Mouse (Mus musculus): ENCODE results near the gene Scrg1. TPM values are rescaled to one million over a fixed set of nuclear protein-coding genes. Genes with fewer than 3 reads are reported as not detected.
A peak's percentile ranks its signal among the peaks of the same experiment; 100 is the strongest.
"Not testable (repeated sequence)": the region's sequence is repeated elsewhere in the genome, so short reads cannot be mapped to it uniquely, and the experiment has no call there.

The Scrg1 gene
- polyA plus RNA-seq, 1 experiment from 2014 or later, result 0.21 TPM

DNA sequence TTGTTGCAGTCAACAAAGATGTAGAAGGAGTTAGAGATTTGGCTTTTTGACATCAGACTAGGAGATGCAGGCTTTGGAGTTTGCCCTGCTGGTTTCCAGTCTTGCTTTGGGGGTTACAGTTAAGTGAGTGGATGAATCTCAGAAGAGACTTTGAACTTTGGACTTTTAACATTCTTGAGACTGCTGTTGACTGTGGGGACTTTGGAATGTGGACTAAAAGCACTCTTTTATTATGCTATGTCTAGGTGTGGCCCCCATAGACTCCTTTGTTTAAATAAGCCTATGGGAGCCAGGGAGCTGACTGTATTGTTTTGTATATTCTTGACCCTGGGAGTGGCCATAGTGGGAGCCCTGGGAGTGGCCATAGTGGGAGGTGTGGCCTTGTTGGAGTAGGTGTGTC, 34.2 kb downstream of the Scrg1 start:
- Histone ChIP-seq H3K27me3 (replicated peaks) (no peaks in the 10 kb centered on the region), H3K4me1 (replicated peaks) (0 out of 2 replicates have a peak, but pooled peaks cover 3% of the 10 kb centered on the region), H3K4me3 (replicated peaks) (no peak overlapping the region), H3K27ac (no peak overlapping the region), H3K9me3 (no peaks in the 10 kb centered on the region), H3K36me3 (no peaks in the 10 kb centered on the region), H3K4me2 (replicated peaks) (no peak overlapping the region), H3K9ac (no peak overlapping the region)
- peak; percentile 44 for ATAC-seq

DNA sequence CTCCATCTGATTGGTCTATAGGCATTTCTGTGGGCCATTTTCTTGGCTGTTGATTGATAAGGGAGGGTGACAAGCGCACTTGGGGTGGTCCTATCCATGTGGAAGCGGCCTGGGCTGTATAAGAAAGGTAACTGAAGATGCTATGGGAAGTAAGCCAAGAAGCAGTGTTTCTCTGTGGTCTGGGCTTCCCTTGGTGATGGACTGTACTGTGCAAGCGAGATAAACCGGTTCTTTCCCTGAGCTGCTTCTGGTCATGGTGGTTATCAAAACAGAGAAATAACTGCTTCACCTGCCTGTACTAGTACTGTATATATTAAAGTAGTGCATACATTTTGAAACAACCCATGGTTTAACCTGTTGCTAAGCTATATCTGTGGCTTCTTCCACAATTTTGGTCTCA, 36.1 kb downstream of the Scrg1 start:
- H3K27me3 ChIP-seq (replicated peaks), result no peaks in the 10 kb centered on the region
- no peak overlapping the region for H3K4me3 ChIP-seq (replicated peaks)
- H3K4me1 ChIP-seq (replicated peaks), result 0 out of 2 replicates have a peak, but pooled peaks cover 3% of the 10 kb centered on the region
- H3K4me2 ChIP-seq (replicated peaks), result no peak overlapping the region
- no peaks in the 10 kb centered on the region for H3K36me3 ChIP-seq
- H3K9me3 ChIP-seq, result no peaks in the 10 kb centered on the region
- no peak for ATAC-seq
- WGBS, result 94% methylated on average over 4 of the region's 4 CpGs
- no peak overlapping the region for H3K27ac ChIP-seq
- H3K9ac ChIP-seq, result no peak overlapping the region

DNA sequence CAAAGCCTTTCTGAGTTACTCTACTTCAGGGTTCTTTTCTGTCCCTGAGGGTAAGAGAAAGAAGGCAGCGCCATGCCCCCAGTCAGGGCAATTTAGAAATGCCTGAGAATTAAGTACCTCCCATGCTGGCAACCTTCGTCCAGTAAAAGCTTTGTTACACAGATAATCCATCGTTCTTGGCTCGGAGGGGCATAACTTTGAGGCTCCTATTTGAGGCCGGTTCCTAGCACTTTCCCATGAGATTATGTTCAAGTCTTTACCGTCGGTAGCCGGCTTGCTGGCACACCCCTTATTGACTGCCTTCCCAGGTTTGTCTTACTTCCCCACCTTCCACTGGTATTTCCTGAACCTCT, 42.7 kb downstream of the Scrg1 start:
- no peaks in the 10 kb centered on the region for H3K27me3 ChIP-seq (replicated peaks)
- ATAC-seq, result no peak; the same call in 1 of the 2 replicates
- no peak overlapping the region for H3K27ac ChIP-seq
- H3K4me3 ChIP-seq (replicated peaks), result no peak overlapping the region
- no peaks in the 10 kb centered on the region for H3K36me3 ChIP-seq
- no peak overlapping the region for H3K9ac ChIP-seq
- H3K4me2 ChIP-seq (replicated peaks), result peak overlapping the region; percentile 33
- WGBS, result 59% methylated on average over 8 of the region's 8 CpGs
- H3K9me3 ChIP-seq, result no peaks in the 10 kb centered on the region
- peaks cover 3% of the 10 kb centered on the region; the same call in 1 of the 2 replicates for H3K4me1 ChIP-seq (replicated peaks)

DNA sequence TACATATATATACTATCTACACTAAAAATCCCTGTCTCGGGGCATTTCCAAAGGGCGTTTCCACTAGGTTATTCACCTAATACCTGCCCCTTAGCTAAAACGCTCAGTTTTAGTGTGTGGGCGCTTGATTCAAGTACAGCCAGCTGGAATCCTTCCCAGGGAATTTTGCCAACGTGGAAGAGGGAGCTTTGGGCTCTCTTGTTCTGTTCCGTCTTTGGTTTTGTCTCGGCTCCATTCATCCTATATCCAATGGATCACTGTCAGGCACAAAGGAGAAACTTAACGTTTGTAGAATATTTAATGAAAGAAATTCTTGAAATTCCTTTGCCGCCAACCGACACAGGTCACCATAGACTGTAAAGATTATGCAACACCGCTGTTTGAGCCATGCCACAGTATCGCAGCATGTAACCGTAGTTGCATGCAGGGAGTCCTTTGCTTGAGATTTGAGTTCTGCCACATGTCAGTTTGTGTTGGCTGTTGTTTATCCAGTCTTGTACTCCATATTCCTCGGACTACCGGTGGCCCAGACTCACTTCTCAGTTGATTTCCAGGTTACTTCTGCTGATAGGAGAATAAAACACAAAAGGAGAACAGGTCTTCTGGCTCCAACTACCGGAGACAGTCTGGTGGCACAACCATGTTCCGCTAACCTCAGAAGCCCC, 43.3 kb downstream of the Scrg1 start:
- Histone ChIP-seq H3K36me3 (no peaks in the 10 kb centered on the region), H3K4me3 (replicated peaks) (no peak overlapping the region), H3K4me1 (replicated peaks) (peaks cover 3% of the 10 kb centered on the region; the same call in 1 of the 2 replicates), H3K27ac (no peak overlapping the region), H3K4me2 (replicated peaks) (peak overlapping the region; percentile 33), H3K27me3 (replicated peaks) (no peaks in the 10 kb centered on the region), H3K9ac (no peak overlapping the region), H3K9me3 (no peaks in the 10 kb centered on the region)
- peak; percentile 68 for ATAC-seq
- WGBS, result 48% methylated on average over 17 of the region's 17 CpGs

DNA sequence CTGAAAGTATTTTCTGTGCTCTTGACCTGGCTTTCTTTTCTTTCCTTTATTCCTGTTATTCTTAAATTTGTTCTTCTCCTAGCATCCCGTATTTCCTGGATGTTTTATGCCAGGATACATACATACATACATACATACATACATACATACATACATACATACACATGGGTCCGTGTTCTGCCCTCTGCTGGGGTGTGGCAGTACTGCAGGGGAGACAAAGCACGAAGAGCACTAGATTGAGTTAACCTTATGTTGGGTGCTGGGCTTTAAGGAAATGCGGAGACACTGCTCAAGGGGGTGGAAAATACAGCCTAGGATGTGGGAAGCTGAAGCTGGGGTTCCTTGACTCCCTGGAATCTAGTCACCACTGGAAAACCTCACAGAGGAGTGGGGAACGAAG, 47.9 kb downstream of the Scrg1 start:
- no peaks in the 10 kb centered on the region for H3K9me3 ChIP-seq
- H3K27me3 ChIP-seq (replicated peaks), result no peaks in the 10 kb centered on the region
- WGBS, result 56% methylated on average over 5 of the region's 5 CpGs
- no peak overlapping the region for H3K4me2 ChIP-seq (replicated peaks)
- no peak overlapping the region for H3K9ac ChIP-seq
- ATAC-seq, result 0 out of 2 replicates have a peak, but pooled peaks have one; percentile 27
- H3K36me3 ChIP-seq, result no peaks in the 10 kb centered on the region
- no peak overlapping the region for H3K27ac ChIP-seq
- H3K4me1 ChIP-seq (replicated peaks), result peaks cover 5% of the 10 kb centered on the region; the same call in 1 of the 2 replicates
- H3K4me3 ChIP-seq (replicated peaks), result no peak overlapping the region

DNA sequence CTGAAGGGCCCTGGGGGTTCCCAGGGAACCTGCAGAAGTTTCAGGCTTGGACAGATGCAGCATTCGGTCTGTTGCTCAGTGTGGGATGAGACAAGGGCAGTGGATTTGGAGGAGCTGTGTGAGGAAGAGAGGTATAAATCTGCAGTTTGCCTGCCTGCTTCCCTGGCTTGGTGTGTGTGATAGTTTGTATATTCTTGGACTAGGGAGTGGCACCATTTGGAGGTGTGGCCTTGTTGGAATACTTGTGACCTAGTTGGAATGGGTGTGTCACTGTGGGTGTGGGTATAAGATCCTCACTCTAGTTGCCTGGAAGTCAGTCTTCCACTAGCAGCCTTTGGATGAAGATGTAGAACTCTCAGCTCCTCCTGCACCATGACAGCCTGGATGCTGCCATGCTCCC, 49.8 kb downstream of the Scrg1 start:
- H3K27ac ChIP-seq; H3K36me3 ChIP-seq; H3K4me2 ChIP-seq (replicated peaks); H3K9me3 ChIP-seq; H3K27me3 ChIP-seq (replicated peaks); H3K9ac ChIP-seq; H3K4me3 ChIP-seq (replicated peaks); H3K4me1 ChIP-seq (replicated peaks): not testable (repeated sequence)
- peak; percentile 31; the same call in 1 of the 2 replicates for ATAC-seq
- WGBS, result 61% methylated on average over 1 of the region's 1 CpGs

DNA sequence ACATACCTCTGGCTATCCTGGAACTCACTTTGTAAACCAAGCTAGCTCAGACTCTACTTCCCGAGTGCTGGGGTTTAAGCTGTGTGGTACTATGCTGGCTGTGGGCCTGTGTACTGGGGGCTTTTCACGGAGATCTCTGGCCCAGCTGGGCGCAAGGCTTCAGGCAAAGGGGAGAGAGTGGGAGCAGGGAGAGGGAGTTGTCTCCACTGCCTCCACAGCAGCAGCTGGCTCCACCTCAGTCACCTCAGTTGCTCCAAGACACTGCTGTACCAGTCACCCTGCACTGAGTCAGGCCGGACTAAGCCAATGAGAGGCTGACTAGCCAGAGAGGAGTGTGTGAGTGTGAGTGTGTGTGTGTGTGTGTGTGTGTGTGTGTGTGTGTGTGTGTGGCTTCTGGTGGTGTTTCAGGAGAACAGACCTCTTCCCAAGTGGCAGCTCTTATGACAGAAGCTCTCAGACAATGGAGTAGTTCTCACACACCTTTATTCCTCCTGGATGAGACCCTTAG, 51.9 kb downstream of the Scrg1 start:
- no peak overlapping the region for H3K9ac ChIP-seq
- H3K27me3 ChIP-seq (replicated peaks), result no peaks in the 10 kb centered on the region
- H3K27ac ChIP-seq, result no peak overlapping the region
- no peaks in the 10 kb centered on the region for H3K9me3 ChIP-seq
- no peak overlapping the region for H3K4me2 ChIP-seq (replicated peaks)
- H3K4me3 ChIP-seq (replicated peaks), result no peak overlapping the region
- ATAC-seq, result no peak
- 89% methylated on average over 4 of the region's 4 CpGs for WGBS
- H3K36me3 ChIP-seq, result no peaks in the 10 kb centered on the region
- H3K4me1 ChIP-seq (replicated peaks), result 0 out of 2 replicates have a peak, but pooled peaks cover 3% of the 10 kb centered on the region

DNA sequence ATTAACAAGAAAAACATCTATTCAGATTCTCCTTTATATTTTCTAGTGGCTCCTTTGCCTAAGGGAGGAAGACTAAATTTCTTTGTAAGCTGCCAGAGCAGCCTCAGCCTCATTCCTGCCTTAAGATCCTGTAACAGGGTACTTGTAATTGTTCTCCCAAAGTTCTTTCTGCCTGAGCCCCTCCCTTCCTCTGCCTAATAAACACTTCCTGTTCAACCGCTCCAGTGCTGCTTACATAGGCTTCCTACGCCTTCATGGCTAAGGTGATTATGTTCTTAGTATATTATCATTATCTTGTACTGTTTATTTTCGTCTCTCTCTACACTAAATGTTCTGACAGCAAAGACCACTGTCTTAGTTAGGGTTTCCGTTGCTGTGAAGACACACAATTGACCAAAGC, 52.9 kb downstream of the Scrg1 start:
- Histone ChIP-seq H3K36me3 (no peaks in the 10 kb centered on the region), H3K9ac (no peak overlapping the region), H3K27me3 (replicated peaks) (no peaks in the 10 kb centered on the region), H3K9me3 (no peaks in the 10 kb centered on the region), H3K27ac (no peak overlapping the region), H3K4me1 (replicated peaks) (0 out of 2 replicates have a peak, but pooled peaks cover 3% of the 10 kb centered on the region), H3K4me3 (replicated peaks) (no peak overlapping the region), H3K4me2 (replicated peaks) (no peak overlapping the region)
- WGBS, result 76% methylated on average over 4 of the region's 4 CpGs
- ATAC-seq, result no peak

DNA sequence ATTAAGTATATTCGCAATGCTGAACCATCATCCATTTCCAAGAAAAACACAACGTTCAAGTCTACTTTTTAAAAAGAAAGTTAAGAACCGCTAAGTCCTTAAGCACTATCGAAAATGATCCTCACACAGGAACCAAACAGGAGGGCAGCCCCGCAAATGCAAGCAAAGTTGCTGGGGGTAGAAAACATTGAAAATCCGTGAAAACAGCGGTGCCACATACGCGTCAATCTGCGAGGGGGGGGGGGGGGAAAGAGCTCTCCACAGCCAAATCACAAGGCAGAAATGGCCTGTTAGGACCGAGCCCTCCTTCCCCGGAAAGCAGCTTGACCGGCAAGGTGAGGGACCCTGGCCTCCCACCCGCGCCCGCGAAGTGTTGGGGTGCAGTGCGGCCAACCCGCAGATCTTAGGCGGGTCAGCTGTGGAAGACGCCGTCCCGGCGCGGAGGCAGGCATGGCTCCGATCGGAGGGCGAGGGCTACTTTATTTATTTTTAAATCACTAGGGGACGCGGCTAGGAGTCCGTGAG, 55.1 kb downstream of the Scrg1 start:
- no peaks in the 10 kb centered on the region for H3K27me3 ChIP-seq (replicated peaks)
- peak overlapping the region; percentile 90 for H3K27ac ChIP-seq
- no peaks in the 10 kb centered on the region for H3K4me1 ChIP-seq (replicated peaks)
- H3K36me3 ChIP-seq, result no peaks in the 10 kb centered on the region
- H3K4me3 ChIP-seq (replicated peaks), result peak overlapping the region; percentile 68
- 2% methylated on average over 31 of the region's 31 CpGs for WGBS
- peak overlapping the region; percentile 91 for H3K4me2 ChIP-seq (replicated peaks)
- H3K9ac ChIP-seq, result peak overlapping the region; percentile 81
- no peaks in the 10 kb centered on the region for H3K9me3 ChIP-seq
- peak; percentile 9 for ATAC-seq

DNA sequence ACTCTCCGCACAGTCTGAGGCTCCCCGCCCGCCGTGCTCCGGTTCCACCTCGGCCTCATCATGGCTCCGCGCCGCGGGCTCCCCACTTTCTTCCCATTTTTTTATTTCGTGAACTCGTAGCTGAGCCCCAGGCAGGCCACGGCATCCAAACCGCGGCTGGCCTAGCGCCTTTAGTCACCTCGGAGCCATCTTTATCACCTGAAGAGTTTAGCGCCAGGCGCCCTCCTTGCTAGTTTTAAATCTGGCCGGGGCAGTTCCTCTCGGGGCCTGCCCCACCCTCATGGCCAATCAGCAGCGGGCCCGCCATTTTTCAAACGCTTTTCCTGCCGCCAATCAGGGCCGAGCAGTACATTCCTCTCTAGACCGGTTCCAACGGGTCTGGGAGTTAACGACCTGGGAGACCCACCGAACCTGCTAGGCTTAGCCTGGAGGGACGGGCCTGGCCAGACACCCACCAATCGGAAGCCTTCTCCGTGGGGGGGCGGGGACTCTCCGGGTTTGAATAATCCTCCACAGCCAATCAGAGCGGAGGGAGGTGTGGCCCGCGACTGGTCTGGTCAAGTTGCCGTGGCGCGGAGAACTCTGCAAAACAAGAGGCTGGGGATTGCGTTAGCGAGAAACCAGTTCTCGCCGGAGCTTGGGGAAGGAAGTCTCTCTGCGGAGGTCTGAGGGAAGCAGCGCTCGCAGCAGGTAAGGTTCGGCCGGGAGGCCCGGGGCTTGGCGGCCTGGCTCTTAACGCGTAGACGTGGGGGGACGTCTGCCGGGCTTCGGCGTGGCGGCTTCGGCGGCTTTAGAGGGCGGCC, 55.8 kb downstream of the Scrg1 start, which contains the start of gene Hmgb2:
Gene Hmgb2, plus strand, starts transcription at position 592 of the 803 bp plus-strand sequence.
- H3K4me3 ChIP-seq (replicated peaks), result peak within 1 kb of the TSS; percentile 79
- H3K4me2 ChIP-seq (replicated peaks), result peak within 1 kb of the TSS; percentile 91
- H3K27me3 ChIP-seq (replicated peaks), result no peaks in the 10 kb centered on the region
- no peaks in the 10 kb centered on the region for H3K4me1 ChIP-seq (replicated peaks)
- H3K27ac ChIP-seq, result peak within 1 kb of the TSS; percentile 100
- WGBS, result under 1% methylated on average over 63 of the region's 63 CpGs
- H3K36me3 ChIP-seq, result no peaks in the 10 kb centered on the region
- H3K9me3 ChIP-seq, result no peaks in the 10 kb centered on the region
- H3K9ac ChIP-seq, result peak within 1 kb of the TSS; percentile 99
- ATAC-seq, result peak; percentile 99

DNA sequence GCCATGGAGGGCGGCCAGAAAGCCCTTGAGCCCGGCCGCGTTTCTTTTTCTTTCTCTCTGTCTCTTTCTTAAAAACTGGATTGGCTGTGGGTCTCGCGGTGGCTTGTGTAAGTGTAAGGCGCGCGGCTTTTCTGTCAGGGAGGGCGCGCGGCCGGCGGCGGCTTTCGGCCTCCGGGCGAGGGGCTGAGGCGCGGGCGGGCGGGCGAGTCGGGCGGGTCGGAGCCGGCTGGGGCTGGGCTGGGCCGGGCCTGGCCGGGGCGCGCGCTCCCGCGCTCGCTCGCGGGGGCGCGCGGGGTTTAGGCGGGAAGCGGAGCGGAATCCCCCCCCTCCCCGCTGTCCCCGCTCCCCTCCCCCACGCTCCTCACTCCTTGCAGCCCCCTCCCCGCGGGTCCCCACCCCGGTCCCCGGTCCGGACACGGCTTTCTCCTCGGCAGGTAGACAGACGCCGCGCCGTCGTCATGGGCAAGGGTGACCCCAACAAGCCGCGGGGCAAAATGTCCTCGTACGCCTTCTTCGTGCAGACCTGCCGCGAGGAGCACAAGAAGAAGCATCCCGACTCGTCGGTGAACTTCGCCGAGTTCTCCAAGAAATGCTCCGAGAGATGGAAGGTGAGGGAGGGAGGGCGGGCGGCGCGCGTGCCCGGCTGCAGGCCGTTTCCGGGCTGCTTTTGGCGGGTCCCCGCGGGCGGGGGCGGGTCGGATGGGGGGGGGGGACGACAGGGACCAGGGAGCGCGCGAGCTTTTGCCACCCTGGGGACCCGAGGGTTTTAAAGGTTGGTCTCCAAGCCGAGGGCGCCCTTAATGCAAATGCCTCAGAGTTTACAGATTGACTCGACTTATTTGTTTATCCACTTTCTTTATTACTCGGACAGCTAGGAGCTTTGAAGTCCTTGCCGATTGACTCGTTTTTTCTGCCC, 56.7 kb downstream of the Scrg1 start:
- H3K4me1 ChIP-seq (replicated peaks), result no peaks in the 10 kb centered on the region
- WGBS, result 1% methylated on average over 66 of the region's 96 CpGs

More for the DNA sequence above, 56.7 kb downstream of the Scrg1 start:
- peak overlapping the region; percentile 100 for H3K27ac ChIP-seq
- H3K9me3 ChIP-seq, result no peaks in the 10 kb centered on the region
- H3K9ac ChIP-seq, result peak overlapping the region; percentile 99
- ATAC-seq, result peak; percentile 60
- peak overlapping the region; percentile 79 for H3K4me3 ChIP-seq (replicated peaks)
- H3K4me2 ChIP-seq (replicated peaks), result peak overlapping the region; percentile 51
- no peaks in the 10 kb centered on the region for H3K27me3 ChIP-seq (replicated peaks)
- no peaks in the 10 kb centered on the region for H3K36me3 ChIP-seq
